Mouse (Mus musculus): ENCODE results near the gene Ahdc1. TPM values are rescaled to one million over a fixed set of nuclear protein-coding genes. Genes with fewer than 3 reads are reported as not detected.
"Not testable (repeated sequence)": the region's sequence is repeated elsewhere in the genome, so short reads cannot be mapped to it uniquely, and the experiment has no call there.

Ahdc1 gene
- polyA plus RNA-seq, 1 experiment from 2014 or later: 11.6 TPM

- no peak overlapping the region for H3K4me3 ChIP-seq
- peaks cover 75% of the 10 kb centered on the region for H3K4me1 ChIP-seq (replicated peaks)
- H3K27ac ChIP-seq (ENCODE audit: poor library complexity, severe bottlenecking): peak overlapping the region; percentile 96
- WGBS: 46% methylated on average over 6 of the region's 6 CpGs
- H3K4me2 ChIP-seq: peak overlapping the region; percentile 6
- no peak for ATAC-seq (ENCODE audit: insufficient number of reproducible peaks, low FRiP score)
- H3K9me3 ChIP-seq (replicated peaks): no peaks in the 10 kb centered on the region
- no peaks in the 10 kb centered on the region for H3K36me3 ChIP-seq
- no peaks in the 10 kb centered on the region for H3K27me3 ChIP-seq (replicated peaks)
- peak overlapping the region; percentile 63 for H3K9ac ChIP-seq
These were observed 82.0 kb downstream of the Ahdc1 start for GRCm38 (mm10) chr4:133093056-133093455.

DNA sequence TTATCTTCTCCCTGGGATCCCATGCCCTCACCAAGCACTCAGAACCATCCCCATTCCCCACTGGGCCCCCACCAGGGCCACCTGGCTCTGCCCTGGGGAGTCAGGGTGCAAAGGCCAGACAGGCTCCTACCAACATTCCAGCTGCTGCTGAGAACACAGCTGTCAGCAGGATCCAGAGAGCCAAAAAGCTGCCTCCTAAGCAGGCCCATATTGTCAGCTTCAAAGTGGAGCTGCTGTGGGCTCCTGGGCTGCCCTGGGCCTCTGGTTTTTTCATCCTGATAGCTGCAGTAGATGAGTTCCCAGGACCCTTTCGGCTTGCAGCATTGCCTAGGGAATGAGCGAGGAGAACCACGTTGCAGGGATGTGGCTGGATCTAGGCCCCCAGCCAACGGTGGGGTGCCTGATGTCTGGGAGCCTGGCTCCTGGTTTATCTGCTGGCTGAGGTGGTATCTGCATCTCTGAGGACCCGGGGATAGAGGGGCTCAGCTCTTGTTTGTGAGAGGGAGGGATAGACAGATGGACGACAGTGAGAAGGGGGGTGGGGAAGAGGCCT, 82.5 kb downstream of the Ahdc1 start:
- Histone ChIP-seq H3K27ac (ENCODE audit: poor library complexity, severe bottlenecking) (peak overlapping the region; percentile 96), H3K9me3 (replicated peaks) (no peaks in the 10 kb centered on the region), H3K4me1 (replicated peaks) (peaks cover 71% of the 10 kb centered on the region), H3K4me2 (peak overlapping the region; percentile 6), H3K4me3 (no peak overlapping the region), H3K27me3 (replicated peaks) (no peaks in the 10 kb centered on the region), H3K9ac (peak overlapping the region; percentile 63; the same call in 1 of the 2 replicates), H3K36me3 (no peaks in the 10 kb centered on the region)
- 0 out of 2 replicates have a peak, but pooled peaks have one; percentile 12 for ATAC-seq (ENCODE audit: insufficient number of reproducible peaks, low FRiP score)
- 6% methylated on average over 6 of the region's 6 CpGs for WGBS

DNA sequence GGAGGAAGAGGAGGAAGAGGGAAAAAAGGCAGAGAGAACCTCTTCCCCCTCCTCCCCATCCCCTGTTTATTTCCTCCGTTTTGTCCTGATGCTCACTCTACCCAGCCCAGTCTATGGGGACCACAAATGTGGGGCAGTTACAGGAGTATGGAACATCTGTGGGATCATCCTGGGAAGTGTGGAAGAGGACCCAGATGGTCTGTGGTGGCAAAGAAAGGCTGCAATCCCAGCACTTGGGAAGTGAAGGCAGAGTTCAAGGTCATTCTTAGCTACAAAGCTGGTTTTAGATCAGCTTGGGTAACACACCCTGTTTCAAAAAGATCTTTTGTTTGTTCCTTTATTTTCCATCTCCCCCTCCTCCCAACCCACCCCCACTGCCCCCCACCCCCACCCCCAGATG, 83.2 kb downstream of the Ahdc1 start:
- Histone ChIP-seq H3K27me3 (replicated peaks) (no peaks in the 10 kb centered on the region), H3K9me3 (replicated peaks) (no peaks in the 10 kb centered on the region), H3K36me3 (no peaks in the 10 kb centered on the region), H3K4me2 (no peak overlapping the region; the same call in 1 of the 2 replicates), H3K27ac (ENCODE audit: poor library complexity, severe bottlenecking) (peak overlapping the region; percentile 96), H3K4me1 (replicated peaks) (peaks cover 66% of the 10 kb centered on the region), H3K9ac (0 out of 2 replicates have a peak overlapping the region, but pooled peaks have one; percentile 10), H3K4me3 (no peak overlapping the region)
- ATAC-seq (ENCODE audit: insufficient number of reproducible peaks, low FRiP score): no peak
- 20% methylated on average over 1 of the region's 1 CpGs for WGBS

GRCm38 (mm10) chr4:133094936-133095733, 84.1 kb downstream of the Ahdc1 start:
- peak overlapping the region; percentile 96 for H3K27ac ChIP-seq (ENCODE audit: poor library complexity, severe bottlenecking)
- ATAC-seq (ENCODE audit: insufficient number of reproducible peaks, low FRiP score): peak; percentile 19
- WGBS: 29% methylated on average over 16 of the region's 16 CpGs
- peak overlapping the region; percentile 59 for H3K9ac ChIP-seq
- peaks cover 57% of the 10 kb centered on the region for H3K4me1 ChIP-seq (replicated peaks)
- H3K4me2 ChIP-seq: peak overlapping the region; percentile 59
- H3K9me3 ChIP-seq (replicated peaks): no peaks in the 10 kb centered on the region
- no peaks in the 10 kb centered on the region for H3K36me3 ChIP-seq
- H3K4me3 ChIP-seq: peak overlapping the region; percentile 26
- no peaks in the 10 kb centered on the region for H3K27me3 ChIP-seq (replicated peaks)

- 12% methylated on average over 3 of the region's 3 CpGs for WGBS
- Histone ChIP-seq H3K4me2 (peak overlapping the region; percentile 59), H3K9ac (peak overlapping the region; percentile 59), H3K27ac (ENCODE audit: poor library complexity, severe bottlenecking) (peak overlapping the region; percentile 96), H3K4me1 (replicated peaks) (peaks cover 51% of the 10 kb centered on the region), H3K4me3 (peak overlapping the region; percentile 26)
- not testable (repeated sequence) for H3K27me3 ChIP-seq (replicated peaks); H3K36me3 ChIP-seq; H3K9me3 ChIP-seq (replicated peaks); ATAC-seq (ENCODE audit: insufficient number of reproducible peaks, low FRiP score)
These were observed 84.6 kb downstream of the Ahdc1 start for GRCm38 (mm10) chr4:133095734-133096065.

- under 1% methylated on average over 12 of the region's 26 CpGs for WGBS
- not testable (repeated sequence) for H3K9ac ChIP-seq
- peak overlapping the region; percentile 44 for H3K4me3 ChIP-seq
These were observed 85.6 kb downstream of the Ahdc1 start for GRCm38 (mm10) chr4:133096671-133097070.

GRCm38 (mm10) chr4:133101751-133102150, 90.7 kb downstream of the Ahdc1 start:
- Histone ChIP-seq H3K36me3 (peaks cover 10% of the 10 kb centered on the region), H3K9ac (no peak overlapping the region), H3K4me3 (no peak overlapping the region), H3K27ac (ENCODE audit: poor library complexity, severe bottlenecking) (no peak overlapping the region), H3K27me3 (replicated peaks) (no peaks in the 10 kb centered on the region), H3K4me2 (no peak overlapping the region), H3K9me3 (replicated peaks) (0 out of 2 replicates have a peak, but pooled peaks cover 3% of the 10 kb centered on the region), H3K4me1 (replicated peaks) (peaks cover 17% of the 10 kb centered on the region)
- WGBS: 84% methylated on average over 9 of the region's 9 CpGs
- ATAC-seq (ENCODE audit: insufficient number of reproducible peaks, low FRiP score): no peak

More at GRCm38 (mm10) chr4:133096671-133097070, 85.6 kb downstream of the Ahdc1 start:
- ATAC-seq (ENCODE audit: insufficient number of reproducible peaks, low FRiP score); H3K4me2 ChIP-seq; H3K27me3 ChIP-seq (replicated peaks); H3K36me3 ChIP-seq; H3K27ac ChIP-seq (ENCODE audit: poor library complexity, severe bottlenecking); H3K9me3 ChIP-seq (replicated peaks): not testable (repeated sequence)
- peaks cover 42% of the 10 kb centered on the region for H3K4me1 ChIP-seq (replicated peaks)

DNA sequence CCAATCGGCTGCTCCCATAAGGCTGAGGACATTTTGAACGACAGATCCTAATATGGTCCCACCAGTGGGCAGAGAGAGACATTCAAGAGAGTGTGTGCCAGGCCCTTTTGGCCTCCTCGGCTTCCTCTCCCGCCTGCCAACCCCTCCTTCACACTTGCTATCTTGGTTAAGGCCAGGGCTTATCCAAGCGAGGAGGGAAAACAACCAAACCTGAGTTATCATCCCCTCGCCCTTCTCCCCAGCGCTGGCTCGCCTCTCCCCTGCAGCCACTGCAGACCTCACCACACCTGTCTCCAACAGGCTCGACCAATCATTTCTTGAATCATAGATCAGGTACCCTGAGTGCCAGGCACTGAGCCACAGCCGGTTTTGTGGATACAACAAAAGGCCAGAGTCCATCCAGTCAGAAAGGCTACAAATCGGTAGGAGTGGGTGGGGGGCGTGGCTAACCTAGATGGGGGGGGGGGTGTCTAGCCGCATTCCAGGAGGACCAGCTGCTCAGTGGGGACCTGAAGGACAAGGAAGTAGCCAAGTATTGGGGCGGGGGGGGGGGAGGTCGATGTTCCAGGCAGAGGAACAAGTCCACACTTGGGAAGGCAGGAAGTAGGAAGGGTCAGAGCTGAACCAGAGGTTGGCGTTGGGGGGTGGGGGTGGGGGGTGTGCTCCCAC, 92.6 kb downstream of the Ahdc1 start:
- H3K9ac ChIP-seq: peak overlapping the region; percentile 11; the same call in 1 of the 2 replicates

GRCm38 (mm10) chr4:133104194-133104569, 93.1 kb downstream of the Ahdc1 start:
- 21% methylated on average over 10 of the region's 10 CpGs for WGBS
- Histone ChIP-seq H3K27me3 (replicated peaks) (no peaks in the 10 kb centered on the region), H3K4me3 (no peak overlapping the region), H3K9ac (peak overlapping the region; percentile 11; the same call in 1 of the 2 replicates), H3K9me3 (replicated peaks) (0 out of 2 replicates have a peak, but pooled peaks cover 3% of the 10 kb centered on the region), H3K4me1 (replicated peaks) (peaks cover 37% of the 10 kb centered on the region), H3K27ac (ENCODE audit: poor library complexity, severe bottlenecking) (peak overlapping the region; percentile 53), H3K36me3 (peaks cover 10% of the 10 kb centered on the region), H3K4me2 (peak overlapping the region; percentile 39)
- no peak; the same call in 1 of the 2 replicates for ATAC-seq (ENCODE audit: insufficient number of reproducible peaks, low FRiP score)

More for the DNA sequence above, 92.6 kb downstream of the Ahdc1 start:
- H3K4me2 ChIP-seq: peak overlapping the region; percentile 39
- 0 out of 2 replicates have a peak, but pooled peaks cover 3% of the 10 kb centered on the region for H3K9me3 ChIP-seq (replicated peaks)
- 0 out of 2 replicates have a peak, but pooled peaks have one; percentile 45 for ATAC-seq (ENCODE audit: insufficient number of reproducible peaks, low FRiP score)
- peak overlapping the region; percentile 53 for H3K27ac ChIP-seq (ENCODE audit: poor library complexity, severe bottlenecking)
- H3K4me3 ChIP-seq: 0 out of 2 replicates have a peak overlapping the region, but pooled peaks have one; percentile 5
- peaks cover 10% of the 10 kb centered on the region for H3K36me3 ChIP-seq
- peaks cover 32% of the 10 kb centered on the region for H3K4me1 ChIP-seq (replicated peaks)
- 15% methylated on average over 15 of the region's 16 CpGs for WGBS
- no peaks in the 10 kb centered on the region for H3K27me3 ChIP-seq (replicated peaks)

DNA sequence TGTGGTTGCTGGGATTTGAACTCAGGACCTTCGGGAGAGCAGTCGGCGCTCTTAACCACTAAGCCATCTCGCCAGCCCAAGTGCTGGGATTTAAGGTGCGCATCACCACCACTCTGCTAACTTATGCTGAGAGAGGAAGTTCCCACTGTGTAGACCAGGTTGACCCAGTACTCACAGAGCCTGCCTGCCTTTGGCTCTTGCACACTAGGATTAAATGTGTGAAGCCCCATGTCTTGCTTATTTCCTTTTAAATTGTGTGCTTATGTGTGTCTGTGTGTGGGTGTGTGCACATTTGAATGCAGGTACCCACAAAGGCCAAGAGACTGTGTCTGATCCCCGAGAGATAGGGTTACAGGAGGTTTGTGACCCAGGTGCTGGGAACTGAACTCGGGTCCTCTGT, 95.6 kb downstream of the Ahdc1 start:
- H3K4me3 ChIP-seq: no peak overlapping the region

More for the DNA sequence above, 95.6 kb downstream of the Ahdc1 start:
- Histone ChIP-seq H3K27me3 (replicated peaks) (no peaks in the 10 kb centered on the region), H3K4me2 (no peak overlapping the region), H3K9ac (no peak overlapping the region), H3K36me3 (peaks cover 10% of the 10 kb centered on the region), H3K9me3 (replicated peaks) (0 out of 2 replicates have a peak, but pooled peaks cover 3% of the 10 kb centered on the region), H3K4me1 (replicated peaks) (peaks cover 38% of the 10 kb centered on the region), H3K27ac (ENCODE audit: poor library complexity, severe bottlenecking) (no peak overlapping the region)
- 94% methylated on average over 7 of the region's 7 CpGs for WGBS
- ATAC-seq (ENCODE audit: insufficient number of reproducible peaks, low FRiP score): no peak

All from heart, embryonic 12.5 days (tissue).